Mouse (Mus musculus) MEL (cell line): ENCODE measurements around the gene C1qb. TPM values are rescaled to one million over a fixed set of nuclear protein-coding genes. Genes with fewer than 3 reads are reported as not detected.

ENCODE experiments used
- DNase-seq: peaks from one replicate; pipeline ENCODE4 v3.0.0; 2011; ENCODE audit warnings: low read depth, low spot score
- H3K27ac ChIP-seq: 2 replicates; pipeline ENCODE4 v1.5.1; 2012; ENCODE audit warnings: low read depth, mild to moderate bottlenecking, control low read depth, low read length, moderate library complexity; ENCODE audit not compliant: control insufficient read depth
- H3K27me3 ChIP-seq, 2 experiments: fragments of 150-350 bp in 1 of 2; sonication (generic) in 1 of 2; 2 replicates each; pipeline ENCODE4 v1.6.1; 2012; ENCODE audit warnings: low read length in 2 of 2, mild to moderate bottlenecking in 2 of 2, improper control_type of control experiment in 1 of 2, moderate library complexity in 1 of 2; ENCODE audit not compliant: insufficient read depth in 2 of 2, control insufficient read depth in 1 of 2
- H3K36me3 ChIP-seq, 2 experiments: 2 replicates each; pipeline ENCODE4 v1.6.1; 2012 to 2014; ENCODE audit warnings: low read length in 2 of 2, improper control_type of control experiment in 1 of 2, inconsistent platforms in 1 of 2, mild to moderate bottlenecking in 1 of 2; ENCODE audit not compliant: insufficient read depth in 2 of 2, control insufficient read depth in 1 of 2
- H3K4me1 ChIP-seq, 2 experiments: fragments of 150-350 bp in 1 of 2; sonication (generic) in 1 of 2; 2 replicates each; pipeline ENCODE4 v1.6.1; 2012; ENCODE audit warnings: low read length in 2 of 2, improper control_type of control experiment in 1 of 2, mild to moderate bottlenecking in 1 of 2; ENCODE audit not compliant: insufficient read depth in 2 of 2, control insufficient read depth in 1 of 2
- H3K4me3 ChIP-seq, 2 experiments: fragments of 150-350 bp in 1 of 2; sonication (generic) in 1 of 2; 2 replicates each; pipeline ENCODE4 v1.5.1; 2012; ENCODE audit warnings: low read depth in 2 of 2, low read length in 2 of 2, mild to moderate bottlenecking in 2 of 2, moderate library complexity in 2 of 2, control low read depth in 1 of 2, improper control_type of control experiment in 1 of 2; ENCODE audit not compliant: control insufficient read depth in 1 of 2, insufficient read depth in 1 of 2
- H3K79me2 ChIP-seq: 2 replicates; pipeline ENCODE4 v1.6.1; 2012; ENCODE audit warnings: mild to moderate bottlenecking, low read length, moderate library complexity; ENCODE audit not compliant: control insufficient read depth, poor library complexity, insufficient read depth
- H3K9ac ChIP-seq: 2 replicates; pipeline ENCODE4 v1.6.1; 2012; ENCODE audit warnings: low read depth, mild to moderate bottlenecking, control low read depth, low read length, moderate library complexity; ENCODE audit not compliant: control insufficient read depth, poor library complexity, severe bottlenecking
- H3K9me3 ChIP-seq: fragments of 150-350 bp; sonication (generic); replicated peaks from 2 replicates; pipeline ENCODE4 v1.6.1; 2012; ENCODE audit warnings: mild to moderate bottlenecking, low read length, improper control_type of control experiment, moderate library complexity; ENCODE audit not compliant: insufficient read depth
- CTCF ChIP-seq, 3 experiments: IDR thresholded peaks in 2 of 3; conservative IDR thresholded peaks in 1 of 3; 2 replicates each; pipeline ENCODE4 v1.5.1; 2011 to 2012; ENCODE audit warnings: low read length in 3 of 3, low read depth in 2 of 3, mild to moderate bottlenecking in 2 of 3, improper control_type of control experiment in 1 of 3, inconsistent platforms in 1 of 3, mixed read lengths in 1 of 3, moderate library complexity in 1 of 3; ENCODE audit not compliant: control insufficient read depth in 1 of 3, insufficient read depth in 1 of 3, poor library complexity in 1 of 3, severe bottlenecking in 1 of 3
- ETS1 ChIP-seq: IDR thresholded peaks from 2 replicates; pipeline ENCODE4 v1.6.1; 2012; ENCODE audit warnings: low read depth, mild to moderate bottlenecking, inconsistent platforms, low read length, improper control_type of control experiment, moderate library complexity
- GABPA ChIP-seq: IDR thresholded peaks from 2 replicates; pipeline ENCODE4 v1.6.1; 2012; ENCODE audit warnings: low read depth, mild to moderate bottlenecking, inconsistent platforms, low read length, improper control_type of control experiment, moderate library complexity
- GATA1 ChIP-seq: IDR thresholded peaks from 2 replicates; pipeline ENCODE4 v1.6.1; 2011; ENCODE audit warnings: low read depth, low read length, improper control_type of control experiment
- HCFC1 ChIP-seq: IDR thresholded peaks from 2 replicates; pipeline ENCODE4 v1.6.1; 2012; ENCODE audit warnings: low read depth, mild to moderate bottlenecking, inconsistent platforms, low read length, improper control_type of control experiment, moderate library complexity
- JUND ChIP-seq: IDR thresholded peaks from 2 replicates; pipeline ENCODE4 v1.6.1; 2011; ENCODE audit warnings: low read depth, mild to moderate bottlenecking, improper control_type of control experiment, low read length
- MAFK ChIP-seq: IDR thresholded peaks from 2 replicates; pipeline ENCODE4 v1.6.1; 2011; ENCODE audit warnings: low read depth, mild to moderate bottlenecking, low read length, improper control_type of control experiment, borderline replicate concordance
- MAX ChIP-seq: IDR thresholded peaks from 2 replicates; pipeline ENCODE4 v1.6.1; 2011; ENCODE audit warnings: low read length, improper control_type of control experiment
- MAZ ChIP-seq: IDR thresholded peaks from 2 replicates; pipeline ENCODE4 v1.6.1; 2012; ENCODE audit warnings: low read depth, mild to moderate bottlenecking, inconsistent platforms, low read length, improper control_type of control experiment
- MEF2A ChIP-seq: IDR thresholded peaks from 2 replicates; pipeline ENCODE4 v1.6.1; 2014; ENCODE audit warnings: low read depth, mild to moderate bottlenecking, inconsistent platforms, low read length, improper control_type of control experiment; ENCODE audit not compliant: poor library complexity, insufficient replicate concordance, severe bottlenecking; ENCODE audit errors: extremely low read depth
- MYB ChIP-seq: IDR thresholded peaks from 2 replicates; pipeline ENCODE4 v1.6.1; 2011; ENCODE audit warnings: mild to moderate bottlenecking, low read depth, low read length, improper control_type of control experiment
- MYC ChIP-seq: IDR thresholded peaks from 2 replicates; pipeline ENCODE4 v1.6.1; 2011; ENCODE audit warnings: low read depth, mild to moderate bottlenecking, low read length, improper control_type of control experiment, moderate library complexity
- NELFE ChIP-seq: IDR thresholded peaks from 2 replicates; pipeline ENCODE4 v1.6.1; 2011; ENCODE audit warnings: low read depth, low read length, improper control_type of control experiment
- NRF1 ChIP-seq: IDR thresholded peaks from 2 replicates; pipeline ENCODE4 v1.6.1; 2014; ENCODE audit warnings: low read depth, mild to moderate bottlenecking, inconsistent platforms, low read length, improper control_type of control experiment, moderate library complexity; ENCODE audit not compliant: poor library complexity, insufficient read depth, severe bottlenecking
- POLR2A ChIP-seq, 2 experiments: IDR thresholded peaks; 2 replicates each; pipeline ENCODE4 v1.6.1; 2011 to 2012; ENCODE audit warnings: low read length in 2 of 2, mild to moderate bottlenecking in 2 of 2, control low read depth in 1 of 2, improper control_type of control experiment in 1 of 2, low read depth in 1 of 2, moderate library complexity in 1 of 2; ENCODE audit not compliant: control insufficient read depth in 1 of 2, insufficient read depth in 1 of 2, poor library complexity in 1 of 2
- POLR2AphosphoS2 ChIP-seq: IDR thresholded peaks from 2 replicates; pipeline ENCODE4 v1.6.1; 2011; ENCODE audit warnings: low read length, improper control_type of control experiment
- RCOR1 ChIP-seq: IDR thresholded peaks from 2 replicates; pipeline ENCODE4 v1.6.1; 2012; ENCODE audit warnings: low read depth, mild to moderate bottlenecking, inconsistent platforms, low read length, improper control_type of control experiment
- SMC3 ChIP-seq: IDR thresholded peaks from 2 replicates; pipeline ENCODE4 v1.6.1; 2011; ENCODE audit warnings: low read depth, low read length, improper control_type of control experiment
- TAL1 ChIP-seq: IDR thresholded peaks from 2 replicates; pipeline ENCODE4 v1.6.1; 2012; ENCODE audit warnings: mild to moderate bottlenecking, inconsistent platforms, low read length, moderate library complexity, mixed read lengths
- TBP ChIP-seq: IDR thresholded peaks from 2 replicates; pipeline ENCODE4 v1.8.0; 2011; ENCODE audit warnings: low read depth, low read length, improper control_type of control experiment
- TCF12 ChIP-seq: IDR thresholded peaks from 2 replicates; pipeline ENCODE4 v1.6.1; 2014; ENCODE audit warnings: low read depth, mild to moderate bottlenecking, inconsistent platforms, low read length, improper control_type of control experiment, moderate library complexity
- UBTF ChIP-seq: IDR thresholded peaks from 2 replicates; pipeline ENCODE4 v1.6.1; 2012; ENCODE audit warnings: low read depth, mild to moderate bottlenecking, inconsistent platforms, low read length, improper control_type of control experiment, moderate library complexity, borderline replicate concordance; ENCODE audit not compliant: insufficient read depth
- USF1 ChIP-seq: IDR thresholded peaks from 2 replicates; pipeline ENCODE4 v1.6.1; 2014; ENCODE audit warnings: low read depth, mild to moderate bottlenecking, inconsistent platforms, low read length, improper control_type of control experiment, moderate library complexity
- ZC3H11A ChIP-seq: IDR thresholded peaks from 2 replicates; pipeline ENCODE4 v1.6.1; 2012; ENCODE audit warnings: low read depth, mild to moderate bottlenecking, inconsistent platforms, low read length, improper control_type of control experiment
- ZMIZ1 ChIP-seq: IDR thresholded peaks from 2 replicates; pipeline ENCODE4 v1.6.1; 2012; ENCODE audit warnings: low read depth, mild to moderate bottlenecking, inconsistent platforms, low read length, improper control_type of control experiment, moderate library complexity
- ZNF384 ChIP-seq: IDR thresholded peaks from 2 replicates; pipeline ENCODE4 v1.6.1; 2012; ENCODE audit warnings: low read depth, mild to moderate bottlenecking, inconsistent platforms, low read length, improper control_type of control experiment
- polyA plus RNA-seq, 2 experiments: library from polyadenylated mRNA; stranded (reverse) in 1 of 2; unstranded in 1 of 2; fragments of >175 nt in 1 of 2; fragments of >200 nt in 1 of 2; gene quantifications; 2 replicates each; pipeline versions ENCODE4 v1.2.1 to v1.2.4; 2012; ENCODE audit warnings: low replicate concordance in 2 of 2, low read depth in 1 of 2; ENCODE audit not compliant: insufficient read length in 2 of 2, insufficient read depth in 1 of 2, missing spikeins in 1 of 2
- total RNA-seq: library from RNA; depleted of rRNA; stranded (reverse); fragments of 300-350 nt; gene quantifications from 2 replicates; pipeline ENCODE4 v1.2.3, GENCODE M21; 2012

The C1qb gene
- total and polyA plus RNA-seq, 3 experiments: not detected

DNA sequence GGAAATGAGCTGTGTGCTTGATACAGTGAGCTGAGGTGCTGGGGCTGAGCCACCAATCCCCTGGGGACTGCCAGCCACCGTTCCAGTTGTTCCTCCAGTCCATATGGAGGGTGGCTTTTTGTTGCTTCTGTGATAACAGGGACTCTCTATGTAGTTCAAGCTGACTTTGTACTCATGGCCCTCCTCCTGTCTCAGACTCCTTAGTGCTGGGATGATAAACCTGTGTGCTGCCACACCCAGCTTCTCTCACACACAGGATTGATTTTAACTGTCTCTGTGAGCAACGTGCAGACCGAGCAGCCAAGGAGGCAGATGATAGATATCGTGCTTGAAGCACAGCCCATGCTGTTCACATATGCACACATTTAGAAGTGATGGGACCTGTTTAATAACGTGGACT, 33.9 kb downstream of the C1qb start:
- Histone ChIP-seq H3K9me3 (no peaks in the 10 kb centered on the region), H3K27me3 (peaks cover 2% of the 10 kb centered on the region in 2 experiments; a peak in 3 of 4 replicates), H3K9ac (no peak overlapping the region), H3K36me3 (no peaks in the 10 kb centered on the region), H3K79me2 (no peaks in the 10 kb centered on the region), H3K27ac (no peak overlapping the region), H3K4me3 (no peak overlapping the region), H3K4me1 (no peaks in the 10 kb centered on the region)
- no peak for DNase-seq
- TF ChIP-seq TBP: no peak
- TF ChIP-seq ZC3H11A: no peak
- TF ChIP-seq SMC3: no peak
- TF ChIP-seq MYB: no peak
- no peak for TF ChIP-seq ETS1
- no peak for TF ChIP-seq ZMIZ1
- TF ChIP-seq POLR2A (IDR thresholded peaks at IDR 0.05; ENCODE audit: control insufficient read depth in 1 of 2, insufficient read depth in 1 of 2, low read depth in 1 of 2, low read length in 2 of 2, poor library complexity in 1 of 2): no peak
- no peak for TF ChIP-seq CTCF (IDR thresholded peaks at IDR 0.05 in 2 of 3, conservative IDR thresholded peaks at IDR 0.05 in 1 of 3; ENCODE audit: control insufficient read depth in 1 of 3, insufficient read depth in 1 of 3, low read depth in 2 of 3, low read length in 3 of 3, poor library complexity in 1 of 3, severe bottlenecking in 1 of 3)
- no peak for TF ChIP-seq UBTF
- no peak for TF ChIP-seq ZNF384
- TF ChIP-seq POLR2AphosphoS2: no peak
- TF ChIP-seq GABPA: no peak
- TF ChIP-seq MAX: no peak
- TF ChIP-seq NELFE: no peak

DNA sequence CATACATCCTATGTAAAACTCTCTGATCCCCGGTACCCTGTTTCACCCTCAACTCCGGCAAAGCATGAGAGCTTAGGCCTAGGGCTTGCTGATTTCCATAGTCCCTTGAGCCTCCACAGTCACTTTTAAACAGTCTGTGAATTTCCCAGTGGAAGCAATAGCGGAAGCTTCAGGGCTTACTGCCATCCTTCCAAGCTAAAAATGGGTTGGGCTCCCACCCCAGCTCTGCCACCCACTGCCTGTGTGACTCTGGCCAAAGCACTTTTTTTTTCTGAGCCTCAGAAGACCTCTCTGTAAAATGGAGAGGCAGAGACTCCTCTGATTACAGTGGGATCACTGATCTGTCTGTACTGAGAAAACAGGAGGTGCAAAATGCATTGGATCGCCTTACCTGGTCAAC, 37.4 kb downstream of the C1qb start:
- no peak for TF ChIP-seq JUND
- no peak for TF ChIP-seq NELFE
- TF ChIP-seq TCF12: no peak
- TF ChIP-seq GATA1: no peak
- TF ChIP-seq MYC: no peak
- TF ChIP-seq TAL1: no peak
- TF ChIP-seq MAZ: no peak
- TF ChIP-seq HCFC1: no peak
- TF ChIP-seq CTCF (IDR thresholded peaks at IDR 0.05 in 2 of 3, conservative IDR thresholded peaks at IDR 0.05 in 1 of 3; ENCODE audit: control insufficient read depth in 1 of 3, insufficient read depth in 1 of 3, low read depth in 2 of 3, low read length in 3 of 3, poor library complexity in 1 of 3, severe bottlenecking in 1 of 3): no peak
- no peak for TF ChIP-seq RCOR1
- TF ChIP-seq UBTF: no peak
- TF ChIP-seq MEF2A: no peak
- no peak for TF ChIP-seq MYB
- no peak for TF ChIP-seq GABPA
- TF ChIP-seq USF1: no peak
- TF ChIP-seq NRF1: no peak
- TF ChIP-seq POLR2A (IDR thresholded peaks at IDR 0.05; ENCODE audit: control insufficient read depth in 1 of 2, insufficient read depth in 1 of 2, low read depth in 1 of 2, low read length in 2 of 2, poor library complexity in 1 of 2): no peak
- no peak for TF ChIP-seq SMC3
- no peak for TF ChIP-seq MAFK
- H3K4me1 ChIP-seq: no peaks in the 10 kb centered on the region
- no peaks in the 10 kb centered on the region for H3K9me3 ChIP-seq
- no peaks in the 10 kb centered on the region for H3K36me3 ChIP-seq
- no peaks in the 10 kb centered on the region for H3K79me2 ChIP-seq
- no peak overlapping the region for H3K4me3 ChIP-seq
- no peak overlapping the region for H3K9ac ChIP-seq
- no peak for DNase-seq
- no peak overlapping the region for H3K27ac ChIP-seq
- peaks cover 2 to 3% of the 10 kb centered on the region in 2 experiments; a peak in 3 of 4 replicates for H3K27me3 ChIP-seq
